Mouse (Mus musculus) kidney, postnatal 36 days (tissue): ENCODE measurements around the gene Ahnak2.
"Not testable (repeated sequence)": the region's sequence is repeated elsewhere in the genome, so short reads cannot be mapped to it uniquely, and the experiment has no call there.

Experiments
- DNase-seq, 2 experiments: peaks; one replicate each; pipeline ENCODE4 v3.0.0; 2021 to 2022; ENCODE audit warnings: mixed read lengths in 2 of 2

The Ahnak2 gene

DNA sequence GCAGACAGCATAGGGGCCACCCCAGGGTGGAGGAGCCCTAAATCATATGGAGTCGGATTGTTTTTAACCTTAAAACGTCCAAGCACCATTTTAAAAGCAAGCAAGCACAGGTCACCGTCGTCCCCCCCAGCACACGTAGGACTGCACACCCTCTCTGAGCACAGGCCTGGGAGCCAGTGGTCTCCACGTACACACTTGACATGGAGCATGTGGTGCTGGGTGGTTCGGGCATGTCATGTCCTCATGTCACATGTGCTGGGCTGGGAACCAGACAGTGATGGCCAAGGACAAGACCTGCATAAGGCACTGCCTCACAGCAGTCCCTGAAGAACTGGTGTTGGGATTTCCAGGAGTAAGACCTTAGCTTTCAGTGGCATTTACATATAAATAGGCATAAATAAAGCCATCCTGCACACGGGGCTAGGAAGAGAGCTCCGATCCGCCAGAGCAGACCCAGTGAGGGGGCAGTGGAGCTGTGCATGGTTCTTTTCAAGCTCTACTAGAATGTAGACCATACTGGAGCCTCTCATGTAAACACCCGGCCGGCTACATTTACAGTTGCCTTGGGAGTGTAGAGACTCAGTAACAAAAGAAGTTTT is 18.0 kb upstream of the Ahnak2 start:
- DNase-seq = no peak

DNA sequence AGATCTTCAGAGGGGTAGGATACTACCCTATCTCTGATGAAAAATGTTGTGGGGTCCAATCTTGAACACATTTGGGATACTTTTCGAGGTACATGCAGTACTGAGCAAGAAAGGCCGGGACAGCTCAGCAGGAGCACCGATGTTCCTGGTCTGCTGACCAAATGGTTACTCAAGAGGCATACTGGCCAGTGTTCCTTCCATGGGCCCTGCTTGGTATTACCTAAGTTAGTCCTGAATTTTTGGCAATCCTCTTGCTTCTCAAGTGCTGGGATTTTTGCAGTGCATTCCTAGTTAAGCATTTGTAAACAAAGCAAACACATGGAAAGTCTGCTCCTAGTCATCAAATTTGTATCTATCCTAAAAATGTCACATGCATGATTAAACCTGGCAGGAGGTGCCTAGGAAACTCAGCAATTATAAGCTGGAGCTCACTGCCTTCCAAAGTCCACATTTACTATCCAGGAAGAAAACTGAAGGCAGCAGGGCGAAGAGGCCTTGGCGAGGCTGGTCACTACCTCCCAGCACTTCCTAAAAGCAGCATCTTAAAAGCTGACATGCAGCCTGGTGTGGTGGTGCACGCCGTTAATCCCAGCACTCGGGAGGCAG is 16.7 kb upstream of the Ahnak2 start:
- DNase-seq = peak; percentile 51 to 71

DNA sequence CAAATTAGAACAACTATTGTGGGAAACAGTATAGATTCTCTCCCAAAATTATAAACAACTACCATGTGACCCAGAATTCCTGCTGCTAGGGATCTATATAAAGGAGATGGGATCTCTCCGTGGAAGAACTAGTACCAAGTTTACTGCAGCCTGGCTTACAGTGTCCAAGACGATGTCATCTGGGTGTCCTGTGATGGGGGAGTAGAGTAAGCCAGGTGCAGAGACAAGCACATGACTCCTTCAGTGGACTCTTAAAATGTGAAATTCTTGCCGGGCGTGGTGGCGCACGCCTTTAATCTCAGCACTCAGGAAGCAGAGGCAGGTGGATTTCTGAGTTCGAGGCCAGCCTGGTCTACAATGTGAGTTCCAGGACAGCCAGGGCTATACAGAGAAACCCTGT is 14.4 kb upstream of the Ahnak2 start:
- not testable (repeated sequence) for DNase-seq

DNA sequence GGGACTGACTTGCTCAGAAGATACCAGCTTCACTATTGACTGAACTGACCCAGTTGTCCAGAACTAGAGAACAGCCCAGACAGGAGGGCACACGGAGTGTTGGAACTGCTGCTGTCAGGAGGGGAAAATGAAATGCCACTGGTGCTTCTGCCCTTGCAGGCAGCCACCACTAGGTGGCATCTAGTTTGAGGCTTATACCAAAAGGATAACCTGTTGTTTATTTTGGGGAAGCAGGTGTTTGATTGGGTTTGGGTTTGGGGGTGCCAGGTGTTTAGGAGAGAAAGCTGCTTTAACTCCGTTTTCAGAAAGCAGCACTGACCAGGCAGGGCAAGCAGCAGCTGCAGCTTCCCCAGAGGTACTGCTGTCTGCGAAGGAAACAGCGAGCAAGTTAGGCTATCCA is 13.8 kb upstream of the Ahnak2 start:
- DNase-seq = peak; percentile 64 to 82

DNA sequence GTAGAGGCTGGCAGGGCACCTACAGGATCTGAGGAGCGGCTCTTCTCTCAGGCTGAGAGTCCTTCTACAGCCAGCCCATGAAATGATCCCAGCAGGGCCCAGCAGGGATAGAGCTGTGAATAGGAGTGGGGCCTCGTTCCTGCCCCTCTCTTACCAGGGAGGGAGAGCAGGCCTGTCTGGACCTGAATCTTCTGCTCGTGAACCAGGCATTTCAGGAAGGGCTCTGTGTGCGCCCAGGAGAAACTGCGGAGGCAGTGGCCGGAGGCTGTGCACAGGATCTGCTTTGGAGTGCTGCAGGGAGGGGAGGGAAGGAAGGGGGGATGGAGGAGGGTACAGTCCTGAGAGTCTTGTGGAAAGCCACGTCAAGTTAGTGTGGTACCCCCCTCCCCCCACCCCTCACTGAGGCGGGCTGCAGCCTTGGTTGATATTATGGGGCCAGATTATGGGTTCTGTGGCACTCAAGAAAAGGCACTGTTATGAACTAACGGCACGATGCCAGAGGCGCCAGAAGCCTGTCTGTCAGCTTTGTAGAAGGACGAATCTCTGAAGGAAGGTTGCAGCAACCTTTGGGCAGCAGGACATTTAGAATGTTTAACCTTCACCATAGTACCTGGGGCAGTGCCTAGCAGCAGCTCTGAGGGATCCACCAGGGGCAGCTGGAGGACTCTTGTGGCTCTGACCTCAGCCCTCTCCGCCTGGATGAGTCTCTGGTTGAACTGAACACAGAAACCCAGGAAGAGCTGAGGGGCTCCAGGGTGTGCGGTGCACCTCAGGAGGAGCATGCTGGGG is 12.4 kb upstream of the Ahnak2 start:
- DNase-seq = peak; percentile 68 to 75

DNA sequence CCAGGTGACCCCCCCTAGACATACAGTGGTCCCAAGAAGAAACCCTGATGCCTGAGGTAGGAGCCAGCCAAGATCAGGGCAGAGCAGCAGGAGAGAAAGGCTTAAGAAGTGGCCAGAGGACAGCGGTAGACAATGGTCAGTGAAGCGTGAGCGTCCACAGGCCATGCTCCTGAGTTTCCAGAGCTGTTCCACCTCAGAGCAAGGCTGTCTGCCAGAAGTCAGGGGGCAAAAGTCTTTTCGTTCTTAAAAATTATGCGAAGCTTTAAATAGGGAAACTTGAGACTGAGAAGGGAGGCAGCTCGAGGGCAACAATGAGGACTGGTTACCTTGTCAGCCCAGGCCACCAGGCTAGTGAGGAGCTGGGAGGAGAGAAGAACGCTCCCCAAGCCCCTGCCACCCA is 10.9 kb upstream of the Ahnak2 start:
- peak; percentile 82 to 86 for DNase-seq

DNA sequence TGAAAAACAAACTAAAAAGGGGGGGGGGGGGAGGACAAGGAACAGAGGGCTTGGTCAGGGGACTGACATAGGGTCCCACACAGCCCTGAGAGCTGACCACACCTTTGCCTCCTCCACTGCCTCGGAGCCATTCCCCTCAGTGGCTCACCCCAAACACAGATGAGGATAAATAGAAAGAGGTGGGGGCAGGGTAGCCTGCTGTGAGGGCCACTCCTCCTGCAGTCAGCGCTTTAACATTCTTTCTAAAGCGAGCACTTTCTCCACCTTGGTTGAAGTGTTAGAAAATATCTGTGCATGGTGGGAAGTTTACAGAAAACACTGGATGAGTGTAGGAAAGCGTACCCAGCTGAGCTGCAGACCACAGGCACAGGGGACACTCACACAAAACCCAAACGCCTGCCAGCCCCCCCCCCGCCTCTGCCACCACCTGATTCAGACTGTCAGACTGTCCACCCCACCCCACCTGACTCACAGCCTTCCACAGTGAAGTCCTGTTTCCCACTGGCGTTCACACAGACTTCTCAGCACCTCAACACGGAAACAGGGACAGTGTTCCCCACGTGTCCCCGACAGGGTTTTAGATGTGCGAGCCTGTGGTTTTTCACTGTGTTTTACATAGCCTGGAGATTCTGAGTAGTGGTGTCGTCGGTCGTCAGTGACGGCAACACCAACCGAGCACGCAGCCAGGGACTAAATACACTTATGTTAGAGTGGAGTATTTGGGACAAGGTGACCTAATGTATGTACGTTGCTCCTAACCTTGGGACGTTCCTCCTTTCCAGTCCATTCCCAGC is 7.8 kb upstream of the Ahnak2 start:
- no peak for DNase-seq

DNA sequence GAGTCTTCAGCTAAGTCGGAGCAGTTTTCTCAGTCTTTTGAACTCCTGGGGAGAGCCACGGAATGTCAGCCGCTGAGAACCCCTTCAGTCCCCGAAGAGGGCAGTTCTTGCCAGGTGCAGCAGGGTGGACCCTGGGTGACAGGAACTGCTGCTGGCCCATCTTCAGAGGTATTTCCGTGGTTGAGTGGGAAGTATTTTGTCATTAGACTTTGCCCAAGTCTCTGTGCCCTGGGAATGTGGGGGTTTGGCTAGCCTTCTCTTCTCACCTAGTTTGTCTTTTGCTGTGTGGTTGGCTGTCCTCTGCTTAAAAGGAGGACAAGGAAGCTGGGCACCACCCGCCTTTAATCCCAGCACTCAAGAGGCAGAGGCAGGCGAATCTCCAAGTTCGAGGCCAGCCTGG is 7.2 kb upstream of the Ahnak2 start:
- peak; percentile 66 to 69 for DNase-seq

DNA sequence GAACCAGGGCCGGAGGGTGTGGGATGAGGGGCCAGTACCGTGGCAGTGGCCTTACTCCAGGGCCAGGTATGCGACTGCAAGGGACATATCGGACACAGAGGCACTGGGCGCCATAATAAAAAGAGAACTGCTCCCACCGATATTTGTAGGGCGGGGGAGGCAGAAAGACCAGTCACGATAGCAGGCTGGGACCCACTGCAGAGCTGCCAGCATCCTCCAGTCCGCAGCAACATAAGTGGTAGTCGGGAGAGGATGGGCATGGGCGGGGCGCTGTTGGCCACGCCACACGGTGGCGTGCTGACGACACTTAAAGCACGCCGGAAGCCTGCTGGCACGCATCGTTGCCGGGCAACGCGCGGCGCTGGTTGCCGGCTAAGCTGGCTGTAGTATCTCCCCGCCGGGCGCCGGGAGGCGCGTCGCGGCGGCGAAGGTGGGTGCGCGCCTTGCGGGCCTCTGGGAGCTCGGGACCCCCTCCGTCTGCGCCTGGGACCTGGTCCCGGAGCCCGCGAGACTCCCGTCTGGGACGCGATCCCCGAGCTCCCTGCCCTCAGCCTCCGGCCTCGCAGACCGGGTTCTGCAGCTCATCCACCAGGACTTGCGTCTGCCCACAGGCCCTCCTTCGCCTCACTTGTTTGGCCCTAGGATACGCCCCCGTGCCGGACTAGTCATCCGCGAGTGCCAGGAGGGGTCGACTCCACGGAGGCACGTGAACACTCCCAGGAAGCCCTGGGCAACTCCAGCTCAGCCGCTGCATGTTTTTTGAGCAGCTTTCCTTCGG is 6.3 kb upstream of the Ahnak2 start, which contains the start of gene Clba1:
Clba1 (plus strand) TSS at position 351 of the 778 bp plus-strand sequence.
- peak; percentile 95 to 97 for DNase-seq

DNA sequence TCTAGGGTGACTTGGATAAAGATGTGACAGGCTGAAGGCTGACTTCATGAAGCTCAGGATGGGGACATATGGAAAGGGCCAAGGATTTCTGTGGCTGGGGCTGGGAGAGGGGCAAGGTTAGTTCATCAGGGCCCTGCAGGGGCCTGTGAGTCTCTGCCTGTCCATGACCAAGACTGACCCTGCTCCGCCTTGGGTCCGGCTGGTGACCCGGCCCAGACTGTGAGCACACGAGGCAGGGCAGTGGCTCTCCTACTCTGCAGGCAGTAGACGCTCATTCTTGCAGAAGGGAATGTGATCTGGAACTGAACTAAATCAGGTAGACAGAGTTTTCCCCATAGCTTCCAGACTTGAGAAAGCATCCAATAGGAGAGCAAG is 5.7 kb upstream of the Ahnak2 start:
- DNase-seq = no peak

DNA sequence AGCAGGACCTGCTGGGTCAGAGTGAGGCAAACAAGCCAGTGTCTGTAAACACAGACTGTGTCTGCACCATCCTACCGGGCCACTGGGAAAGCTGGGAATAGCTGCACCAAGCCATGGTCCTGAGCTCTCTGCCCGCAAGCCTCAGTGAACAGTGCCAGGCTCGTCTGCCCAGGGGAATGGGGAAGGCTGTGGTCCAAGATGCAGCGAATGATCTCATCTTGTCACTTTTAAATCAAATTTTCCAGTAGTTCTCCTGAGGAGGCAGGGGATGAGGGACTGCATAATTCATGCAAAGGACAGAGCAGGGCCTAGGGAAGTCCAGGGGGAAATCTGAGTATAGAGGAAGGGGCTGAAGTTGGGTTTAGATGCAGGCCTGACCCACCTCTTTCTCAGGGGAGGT is 5.3 kb upstream of the Ahnak2 start:
- no peak for DNase-seq

DNA sequence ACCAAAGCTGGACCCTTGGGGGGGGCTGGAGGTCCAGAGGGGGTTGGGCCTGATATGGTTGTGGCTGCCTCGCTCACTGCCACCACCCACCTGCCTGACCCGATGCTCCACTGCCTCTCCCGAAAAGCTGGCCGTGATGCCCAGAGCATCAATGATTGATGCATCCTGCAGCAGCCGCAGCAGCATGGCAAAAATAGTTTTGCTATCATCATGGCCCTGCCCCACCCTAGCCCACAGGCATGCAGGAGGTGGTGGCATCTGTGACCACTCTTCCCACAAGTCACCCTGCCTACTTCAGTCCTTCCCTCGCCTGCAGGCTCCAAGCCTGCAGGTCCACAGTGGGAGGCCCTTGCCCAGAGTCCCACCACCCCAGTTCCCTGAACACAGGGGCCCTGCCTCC is 3.6 kb upstream of the Ahnak2 start:
- DNase-seq = no peak

DNA sequence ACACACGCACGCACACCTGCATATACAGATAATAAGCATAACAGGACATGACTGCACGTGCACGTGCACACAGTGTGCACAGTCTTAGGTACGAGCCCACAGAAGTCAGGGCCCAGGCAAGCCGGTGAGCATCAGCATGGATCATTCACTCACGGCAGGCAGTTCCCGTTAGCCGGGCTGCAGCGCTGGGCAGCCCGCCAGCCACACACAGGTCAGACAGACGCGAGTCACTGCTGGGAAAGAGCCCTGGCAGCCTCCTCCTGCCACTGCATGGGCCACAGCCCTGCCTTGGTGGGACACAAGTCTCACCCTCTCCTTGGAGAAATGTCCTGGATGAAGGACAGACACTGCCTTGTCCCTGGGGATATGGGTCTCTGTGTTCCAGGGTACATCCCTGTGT is 1.6 kb upstream of the Ahnak2 start:
- peak in 1 of 2 experiments; percentile 63 for DNase-seq

DNA sequence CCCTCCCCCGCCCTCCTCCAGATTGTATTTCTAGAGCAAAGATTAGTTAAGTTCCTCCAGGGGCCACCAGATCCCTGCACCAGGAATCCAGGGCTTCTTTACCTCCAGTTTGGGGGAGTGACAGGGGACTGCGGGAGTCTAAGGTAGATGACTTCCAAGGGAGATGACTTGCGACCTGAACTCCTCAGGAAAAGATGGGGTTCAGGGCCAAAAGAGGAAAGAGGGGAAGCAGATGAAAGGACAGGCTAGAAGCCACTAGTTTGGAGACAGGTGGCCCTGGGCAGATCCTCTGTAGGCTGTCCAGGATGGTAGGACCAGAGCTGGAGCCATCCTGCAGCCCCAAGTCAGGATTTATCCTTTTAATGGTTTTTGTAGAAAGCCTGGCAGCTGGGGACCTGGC is 460 bp upstream of the Ahnak2 start:
- DNase-seq = no peak

DNA sequence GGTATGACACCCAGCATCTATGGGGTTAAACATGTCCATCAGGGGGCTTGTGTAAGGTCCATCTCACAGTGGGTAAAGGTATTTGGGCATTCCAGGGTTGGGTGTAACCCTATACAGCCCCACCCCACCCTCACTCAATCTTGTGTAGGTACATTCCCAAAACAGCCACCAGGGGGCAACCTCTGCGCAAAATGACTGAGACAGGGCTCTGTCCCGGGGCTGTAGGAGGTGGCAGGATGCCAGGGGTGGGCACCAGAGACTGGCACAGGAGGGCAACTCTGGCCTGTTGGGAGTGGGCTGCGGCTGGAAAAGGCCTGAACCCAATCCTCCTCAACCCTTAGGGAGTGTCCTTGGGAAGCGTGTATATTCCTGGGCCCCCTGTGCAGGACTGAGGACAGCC is 2.0 kb downstream of the Ahnak2 start:
- peak; percentile 55 to 85 for DNase-seq

DNA sequence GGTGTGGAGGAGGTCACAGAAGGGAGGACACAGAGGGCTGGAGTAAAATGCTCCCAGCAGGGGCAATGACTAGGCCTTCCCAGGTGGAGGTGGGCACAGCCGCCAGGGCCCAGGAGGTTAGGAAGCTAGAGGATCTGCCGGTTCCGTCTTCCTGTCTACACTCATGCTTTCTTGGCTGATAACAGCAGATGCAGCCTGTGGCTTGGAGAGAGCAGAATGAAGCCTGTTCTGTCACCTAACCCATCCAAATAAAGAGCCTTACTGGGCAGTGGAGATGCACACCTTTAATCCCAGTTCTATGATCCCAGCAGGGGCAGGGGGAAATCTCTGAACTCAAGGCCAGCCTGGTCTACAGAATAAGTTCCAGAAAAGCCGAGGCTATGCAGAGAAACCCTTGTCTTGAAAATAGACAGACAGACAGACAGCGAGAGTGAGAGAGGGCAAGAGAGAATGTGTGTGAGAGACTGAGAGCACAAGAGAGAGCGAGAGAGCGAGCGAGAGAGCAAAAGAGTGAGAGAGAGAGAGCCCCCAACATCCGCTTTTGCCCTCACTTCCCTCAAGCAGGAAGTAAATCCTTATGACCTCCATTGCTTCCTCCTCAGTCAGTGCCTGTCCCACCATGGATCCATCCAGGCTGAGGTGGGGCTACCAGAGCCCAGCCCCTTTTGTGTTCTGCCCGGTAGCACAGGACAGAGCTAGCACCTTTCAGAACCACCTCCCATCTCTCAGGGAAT is 3.1 kb downstream of the Ahnak2 start:
- DNase-seq = no peak

DNA sequence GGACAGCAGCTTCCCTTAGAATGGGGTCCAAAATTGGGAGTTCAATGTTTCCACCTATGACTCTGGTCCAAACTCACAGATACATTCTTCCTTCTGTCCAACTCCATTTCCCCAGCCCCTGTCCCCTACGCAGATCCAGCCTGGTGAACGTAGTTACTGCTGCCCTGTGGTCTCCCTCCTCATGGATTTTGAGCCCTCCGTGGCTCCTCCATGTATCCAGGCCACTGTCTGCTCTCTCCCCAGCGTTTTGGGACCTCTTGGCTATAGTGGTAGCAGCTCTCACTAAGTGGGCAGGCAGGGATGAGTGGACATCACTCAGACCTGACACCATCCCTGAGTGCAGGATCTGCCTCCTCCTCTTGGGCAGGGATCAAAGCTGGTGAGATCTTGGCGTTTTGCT is 3.7 kb downstream of the Ahnak2 start:
- no peak for DNase-seq

DNA sequence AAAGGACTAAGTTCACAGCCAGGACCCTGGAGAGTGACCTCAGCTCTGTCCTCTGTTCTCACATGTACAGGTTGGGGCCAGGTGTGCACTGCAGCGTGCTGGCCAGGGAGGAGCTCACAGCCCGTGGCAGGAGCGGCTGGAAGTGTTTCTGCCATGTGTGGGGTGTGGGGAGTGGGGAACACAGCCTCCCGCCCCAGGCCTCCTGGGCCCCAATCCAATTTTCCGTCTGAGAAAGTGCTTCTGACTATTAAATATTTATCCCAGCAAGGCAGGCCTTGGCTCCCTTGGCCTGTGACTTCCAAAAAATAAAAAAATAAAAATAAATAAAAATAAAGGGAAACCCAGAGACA is 4.2 kb downstream of the Ahnak2 start:
- peak in 1 of 2 experiments; percentile 47 for DNase-seq

DNA sequence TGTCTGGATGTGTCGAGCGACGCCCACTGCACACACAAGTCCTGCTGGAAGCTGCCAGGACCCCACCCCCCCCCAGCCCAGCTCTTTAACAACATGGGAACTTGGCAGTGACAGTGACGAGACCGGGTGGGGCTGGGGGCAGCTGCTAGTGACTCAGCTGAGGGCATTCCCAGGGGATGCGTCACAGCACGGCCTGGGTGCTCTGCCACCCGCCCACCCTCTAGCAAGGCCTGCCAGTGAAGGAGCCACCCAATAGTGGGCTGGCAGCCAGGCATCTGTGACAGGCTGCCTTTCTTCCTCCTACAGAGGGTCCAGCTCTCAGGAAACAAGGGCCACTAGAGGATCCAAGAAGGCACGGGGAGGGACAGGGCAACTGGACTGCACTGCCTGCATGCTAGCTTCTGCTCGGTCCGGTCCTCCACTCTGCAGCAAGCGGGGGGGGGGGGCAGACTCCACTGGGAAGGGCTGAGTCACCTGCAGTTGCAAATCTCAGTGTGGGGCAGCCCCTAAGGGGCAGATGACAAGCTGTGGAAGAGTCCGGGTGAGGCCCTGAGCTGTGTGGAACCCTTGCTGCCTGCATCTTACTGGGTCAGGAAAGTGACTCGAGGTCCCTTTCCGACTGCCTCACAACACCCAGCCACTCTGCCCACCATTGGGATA is 4.7 kb downstream of the Ahnak2 start:
- DNase-seq = no peak

DNA sequence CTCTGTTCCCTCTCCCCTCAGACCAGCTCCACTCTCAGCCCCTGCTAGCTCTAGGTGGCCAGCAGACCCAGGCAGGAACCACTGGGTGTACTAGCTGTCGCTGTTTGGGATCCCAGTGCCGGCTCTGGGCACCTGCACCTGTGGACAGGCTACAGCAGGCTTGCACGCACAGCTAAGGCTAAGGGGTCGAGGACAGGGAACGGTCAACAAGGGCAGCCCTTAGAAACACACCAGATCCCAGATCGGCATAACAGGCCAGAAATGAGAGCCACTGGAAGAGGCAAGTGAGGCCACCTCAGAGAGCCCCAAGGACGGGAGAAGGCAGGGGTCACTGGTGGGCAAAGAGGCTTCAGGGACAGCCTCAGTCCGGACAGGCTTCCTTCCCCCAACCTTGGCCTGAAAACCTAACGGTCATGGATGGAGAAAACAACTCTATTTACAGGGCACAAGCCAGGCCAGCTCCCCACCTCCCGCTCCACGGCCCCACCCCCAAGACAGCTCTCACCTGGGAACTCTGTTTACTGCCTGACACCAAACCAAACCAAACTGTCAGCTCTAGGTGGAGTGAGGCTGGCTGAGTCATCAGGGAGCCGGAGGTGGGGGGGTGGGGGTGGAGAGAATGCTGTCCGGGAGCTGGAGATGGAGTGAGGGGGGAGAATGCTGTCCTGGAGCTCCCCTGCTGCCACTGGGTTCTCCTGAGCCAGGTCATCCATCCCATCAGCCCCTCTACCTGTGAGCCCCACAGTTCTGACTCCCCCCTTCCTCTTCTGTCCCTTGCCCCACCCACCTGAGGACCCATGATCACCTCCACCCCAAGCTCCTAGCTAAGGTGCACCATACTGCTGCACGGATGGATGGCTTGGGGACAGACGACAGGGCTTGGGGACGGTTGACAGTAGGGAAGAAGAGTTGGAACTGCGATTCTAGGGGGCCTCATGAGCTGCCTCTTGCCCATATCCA is 5.6 kb downstream of the Ahnak2 start:
- no peak for DNase-seq
